7 mouse cellular contexts compared by ENCODE assay signal in the genomic region with DNA sequence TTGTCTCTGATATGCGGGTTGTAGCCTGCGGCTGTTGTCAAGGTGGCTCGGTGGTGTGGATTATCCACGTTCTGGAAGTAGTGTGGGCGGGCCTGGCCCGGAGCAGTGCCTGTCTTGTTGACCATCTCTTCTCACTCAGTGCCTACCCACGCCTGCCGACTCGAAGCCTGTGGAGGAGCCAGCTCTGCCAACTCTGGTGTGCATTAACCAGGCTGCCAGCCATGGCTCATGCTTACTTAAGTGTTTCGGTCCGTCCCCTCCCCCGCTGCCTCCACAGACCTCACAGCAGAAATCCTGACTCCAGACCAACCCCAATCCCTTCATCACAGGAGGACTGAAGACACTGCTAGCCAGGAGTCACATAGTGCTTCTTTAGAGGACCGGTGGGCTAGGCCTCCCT.
DNase-seq lines count a peak whose midpoint lies in the region.

No protein-coding gene starts in this region.

- peak; percentile 73 for DNase-seq in layer of hippocampus, adult 11-12 months (ENCODE audit: low spot score)
- DNase-seq in layer of hippocampus, adult 9-10 months (ENCODE audit: low spot score): no peak
- peak; percentile 82 to 89 for DNase-seq in frontal cortex, postnatal 36 days (ENCODE audit: low spot score in 2 of 2)
- DNase-seq in kidney, postnatal 36 days: peak; percentile 93
- peak; percentile 68 for DNase-seq in right cerebral cortex, postnatal 14 days
- DNase-seq in neural tube, embryonic 10.5 days (ENCODE audit: extremely low spot score, low spot score): no peak
- no peak for DNase-seq in urinary bladder, postnatal 25 days (ENCODE audit: low spot score)

Comparison
In these comparisons a context has a peak if more than half of its experiments do, and no peak if none do; other contexts are left out.
1. DNase-seq: peak in layer of hippocampus, adult 11-12 months (single experiment), frontal cortex, postnatal 36 days (2 of 2), kidney, postnatal 36 days (2 of 2) and right cerebral cortex, postnatal 14 days (single experiment); none in layer of hippocampus, adult 9-10 months (single experiment), neural tube, embryonic 10.5 days (single experiment) and urinary bladder, postnatal 25 days (single experiment).